Mouse (Mus musculus) left cerebral cortex, postnatal 4 days (tissue): ENCODE measurements around the gene Ctf2. TPM values are rescaled to one million over a fixed set of nuclear protein-coding genes. Genes with fewer than 3 reads are reported as not detected.

Experiments used
- DNase-seq: peaks from one replicate; pipeline ENCODE4 v3.0.0-alpha.2; 2022
- intact Hi-C: fragments of 180-260 bp; cut with DNase I; formaldehyde crosslinking; loops from one replicate; pipeline ENCODE4 v1.15.1; 2025
- total RNA-seq, 2 experiments: library from RNA; stranded (reverse); gene quantifications; 2 replicates each; pipeline ENCODE4 v1.2.3; 2021

The Ctf2 gene
- total RNA-seq, 2 experiments from 2014 or later = not detected

GRCm38 (mm10) chr7:127761026-127761425 lies 29.1 kb upstream of the Ctf2 start:
- peak; percentile 66 for DNase-seq
- intact Hi-C loops = no loop called here

GRCm38 (mm10) chr7:127760478-127760877 lies 28.5 kb upstream of the Ctf2 start:
- intact Hi-C loops = no loop called here
- DNase-seq = no peak

DNA sequence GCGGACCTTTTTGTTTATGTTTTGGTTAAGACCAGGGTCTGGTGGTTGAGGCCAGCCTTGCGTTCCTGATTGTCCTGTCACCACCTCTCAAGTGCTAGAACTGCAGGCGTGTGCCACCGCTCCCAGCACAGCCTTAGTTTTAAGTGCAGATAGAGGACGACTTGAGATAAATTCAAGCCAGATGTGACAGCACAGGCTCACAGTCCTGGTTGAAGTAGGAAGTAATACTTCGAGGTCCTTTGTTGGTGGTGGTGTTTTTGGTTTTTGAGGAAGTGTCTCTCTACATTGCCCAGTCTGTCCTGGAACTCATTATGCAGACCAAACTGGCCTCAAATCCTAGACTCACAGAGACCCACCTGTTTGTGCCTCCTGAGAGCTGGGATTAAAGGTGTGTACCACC lies 27.8 kb upstream of the Ctf2 start:
- intact Hi-C loops = no loop called here
- DNase-seq = no peak

- intact Hi-C loops = no loop called here
- no peak for DNase-seq
These were observed 21.8 kb upstream of the Ctf2 start for GRCm38 (mm10) chr7:127753741-127754140.

GRCm38 (mm10) chr7:127753158-127753557 lies 21.2 kb upstream of the Ctf2 start:
- intact Hi-C loops = no loop called here

DNA sequence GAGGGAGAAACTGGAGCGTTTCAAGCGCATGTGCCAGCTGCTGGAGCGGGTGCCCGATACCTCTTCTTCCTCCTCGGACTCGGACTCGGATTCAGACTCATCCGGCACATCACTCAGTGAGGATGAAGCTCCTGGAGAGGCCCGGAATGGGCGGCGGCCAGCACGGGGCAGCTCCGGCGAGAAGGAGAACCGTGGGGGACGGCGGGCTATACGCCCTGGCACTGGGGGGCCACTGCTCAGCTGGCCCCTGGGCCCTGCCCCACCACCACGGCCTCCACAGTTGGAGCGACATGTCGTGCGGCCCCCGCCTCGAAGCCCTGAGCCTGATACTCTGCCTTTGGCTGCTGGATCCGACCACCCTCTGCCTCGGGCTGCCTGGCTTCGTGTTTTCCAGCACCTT lies 20.1 kb upstream of the Ctf2 start:
- no peak for DNase-seq
- intact Hi-C loops = no loop called here

More at GRCm38 (mm10) chr7:127753158-127753557, 21.2 kb upstream of the Ctf2 start:
- no peak for DNase-seq

DNA sequence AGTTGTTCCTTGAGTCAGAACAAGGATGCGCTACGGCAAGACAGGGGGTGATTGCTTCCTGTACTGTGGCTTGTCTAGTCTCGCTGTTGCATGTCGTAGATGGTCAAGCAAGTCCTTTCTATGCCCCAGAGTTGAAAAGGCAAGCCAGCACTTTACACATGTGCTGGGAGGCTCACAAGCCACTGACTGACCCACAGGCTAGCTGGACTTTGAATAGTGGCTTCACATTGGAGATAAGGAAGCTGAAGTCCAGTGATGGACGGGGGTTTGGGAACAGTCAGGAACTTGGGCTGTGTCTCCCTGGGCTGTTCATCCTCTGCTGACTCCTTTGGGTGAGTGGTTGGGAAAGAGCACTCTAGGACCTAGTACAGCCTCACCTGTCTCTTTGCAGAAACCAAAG lies 19.7 kb upstream of the Ctf2 start:
- intact Hi-C loops = no loop called here

GRCm38 (mm10) chr7:127750131-127751127 lies 18.5 kb upstream of the Ctf2 start:
- no peak for DNase-seq
- intact Hi-C loops = no loop called here

More for the DNA sequence above, 19.7 kb upstream of the Ctf2 start:
- no peak for DNase-seq

DNA sequence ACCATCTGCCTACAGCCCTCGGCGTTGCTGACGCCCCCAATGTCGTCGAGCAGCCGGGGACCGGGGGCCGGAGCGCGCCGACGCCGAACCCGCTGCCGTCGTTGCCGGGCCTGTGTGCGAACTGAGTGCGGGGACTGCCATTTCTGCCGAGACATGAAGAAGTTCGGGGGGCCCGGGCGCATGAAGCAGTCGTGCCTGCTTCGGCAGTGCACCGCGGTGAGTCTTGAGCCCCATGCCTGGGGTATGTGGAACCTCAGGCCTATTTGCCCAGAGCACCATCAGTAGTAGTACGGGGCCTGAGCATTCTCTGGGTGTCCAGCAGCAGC lies 16.2 kb upstream of the Ctf2 start:
- no peak for DNase-seq
- intact Hi-C loops = loop anchor here (10.0 kb wide), 1 partner anchor 73 kb away; no protein-coding TSS in a partner anchor

GRCm38 (mm10) chr7:127747559-127748234 lies 15.7 kb upstream of the Ctf2 start:
- intact Hi-C loops = loop anchor here (10.0 kb wide), 1 partner anchor 73 kb away; no protein-coding TSS in a partner anchor
- DNase-seq = no peak

- intact Hi-C loops = loop anchor here (10.0 kb wide), 1 partner anchor 72 kb away; no protein-coding TSS in a partner anchor
- peak; percentile 63 for DNase-seq
These were observed 14.8 kb upstream of the Ctf2 start for GRCm38 (mm10) chr7:127746494-127747491.

DNA sequence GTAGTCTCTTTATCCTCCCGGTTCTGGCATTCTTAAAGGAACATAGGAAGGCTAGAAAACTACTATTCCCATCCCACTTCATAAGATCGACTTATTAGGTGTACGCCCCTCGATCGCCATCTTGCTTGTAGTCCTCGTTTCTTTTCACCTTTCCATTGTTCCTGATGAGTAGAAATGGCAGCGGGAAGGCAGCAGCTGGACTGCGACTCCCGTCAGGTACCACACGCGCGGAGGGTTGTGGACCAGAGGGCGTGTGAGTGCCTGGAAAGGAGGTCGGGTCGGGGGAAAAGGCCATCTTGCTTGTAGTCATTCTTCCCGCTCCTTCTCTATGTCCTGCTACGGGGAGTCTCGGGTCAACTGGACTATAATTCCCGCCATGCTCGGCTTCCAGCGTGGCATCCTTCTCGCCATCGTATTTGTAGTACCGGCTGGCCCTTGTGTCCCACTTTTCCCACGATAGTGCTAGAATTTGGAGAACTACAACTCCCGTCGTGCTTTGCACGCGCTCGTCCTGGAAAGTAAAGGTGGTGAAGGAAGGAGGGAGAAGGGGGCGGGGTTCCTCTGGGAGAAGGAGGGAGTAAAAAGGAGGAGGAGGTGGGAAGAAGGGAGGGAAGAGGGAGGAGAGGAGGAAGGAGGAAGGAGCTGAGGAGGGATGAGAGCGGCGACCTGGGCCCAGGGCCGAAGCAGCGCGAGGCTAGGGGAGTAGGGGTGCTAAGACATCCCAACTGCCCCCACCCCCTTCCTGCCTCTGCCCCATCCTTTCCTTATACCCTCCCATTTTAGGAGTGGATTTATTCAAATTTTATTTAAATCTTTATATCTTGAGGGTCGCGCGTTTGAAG lies 13.9 kb upstream of the Ctf2 start:
- DNase-seq = peak; percentile 97
- intact Hi-C loops = loop anchor here (10.0 kb wide), 1 partner anchor 71 kb away; no protein-coding TSS in a partner anchor

- peak; percentile 94 for DNase-seq
- intact Hi-C loops = loop anchor here (10.0 kb wide), 1 partner anchor 70 kb away; no protein-coding TSS in a partner anchor
These were observed 13.3 kb upstream of the Ctf2 start for GRCm38 (mm10) chr7:127745251-127745651.

DNA sequence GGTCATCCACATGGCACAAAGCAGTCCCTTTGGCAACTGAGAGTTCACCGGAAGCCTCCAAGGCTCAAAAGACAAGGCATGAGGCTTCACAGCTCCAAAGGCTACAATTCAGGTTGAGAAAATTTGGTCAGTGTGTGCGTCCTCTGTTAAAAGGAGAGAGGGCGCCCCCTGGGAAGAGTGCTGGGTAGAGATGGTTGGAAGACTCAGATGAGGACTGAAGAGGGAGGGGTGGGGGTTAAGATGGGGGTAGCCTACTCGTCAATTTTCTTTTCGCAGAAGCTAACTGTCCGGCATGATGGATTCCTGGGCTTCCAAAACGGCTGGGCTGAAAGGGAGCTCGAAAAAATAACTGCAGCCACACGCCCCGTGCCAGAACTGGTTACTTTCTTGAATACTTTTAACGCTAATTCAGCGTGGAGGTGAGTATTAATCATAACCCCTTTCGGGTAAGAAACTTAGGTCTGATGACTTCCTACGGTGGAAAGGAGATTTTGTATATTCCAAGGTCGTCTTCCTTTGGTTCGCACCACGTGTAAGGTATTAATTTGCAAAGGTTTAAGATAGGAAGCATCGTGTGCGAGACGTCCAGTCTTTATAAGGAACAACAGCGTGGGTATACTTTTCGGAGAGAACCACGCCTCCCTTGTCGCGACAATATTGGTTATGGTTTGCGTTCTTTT lies 12.5 kb upstream of the Ctf2 start, which contains the start of gene Fbxl19:
Gene Fbxl19, plus strand, starts transcription at position 178 of the 680 bp plus-strand sequence.
- DNase-seq = peak; percentile 84
- intact Hi-C loops = loop anchor here (10.0 kb wide), 1 partner anchor 70 kb away; no protein-coding TSS in a partner anchor

- no peak for DNase-seq
- intact Hi-C loops = no loop called here
These were observed 1.8 kb downstream of the Ctf2 start for GRCm38 (mm10) chr7:127730170-127730569.

GRCm38 (mm10) chr7:127727898-127728297 lies 4.1 kb downstream of the Ctf2 start:
- DNase-seq = no peak
- intact Hi-C loops = no loop called here

- intact Hi-C loops = no loop called here
- DNase-seq = no peak
These were observed 6.0 kb downstream of the Ctf2 start for GRCm38 (mm10) chr7:127725924-127726323.

GRCm38 (mm10) chr7:127725490-127725889 lies 6.5 kb downstream of the Ctf2 start:
- DNase-seq = no peak
- intact Hi-C loops = no loop called here

- no peak for DNase-seq
- intact Hi-C loops = no loop called here
These were observed 12.7 kb downstream of the Ctf2 start for GRCm38 (mm10) chr7:127719258-127719657.
